Mouse (Mus musculus): ENCODE measurements at regions not wholly inside any gene's neighbourhood (a gene's known extent, or its start where the extent isn't known, plus 50 kb on each side); places are given as distances from the start of the nearest gene placed in this dataset.

GRCm38 (mm10) chr12:17601245-17602023 is 56.8 kb downstream of the Odc1 start:
- no peak for DNase-seq (ENCODE audit: low spot score in 2 of 2)

GRCm38 (mm10) chr12:17603576-17603975 is 59.0 kb downstream of the Odc1 start:
- DNase-seq (ENCODE audit: low spot score in 2 of 2): no peak

- no peak for DNase-seq (ENCODE audit: low spot score in 2 of 2)
These were observed 65.8 kb downstream of the Odc1 start for GRCm38 (mm10) chr12:17610384-17610783.

GRCm38 (mm10) chr12:17611988-17612387 is 67.4 kb downstream of the Odc1 start:
- DNase-seq (ENCODE audit: low spot score in 2 of 2): no peak

GRCm38 (mm10) chr12:17618300-17618699 is 72.4 kb upstream of the Hpcal1 start:
- DNase-seq (ENCODE audit: low spot score in 2 of 2): no peak

- DNase-seq (ENCODE audit: low spot score in 2 of 2): no peak
These were observed 70.4 kb upstream of the Hpcal1 start for GRCm38 (mm10) chr12:17620226-17620625.

GRCm38 (mm10) chr12:17621487-17621888 is 69.2 kb upstream of the Hpcal1 start:
- DNase-seq (ENCODE audit: low spot score in 2 of 2): peak in 1 of 2 experiments; percentile 27

GRCm38 (mm10) chr12:17622509-17623005 is 68.1 kb upstream of the Hpcal1 start:
- no peak for DNase-seq (ENCODE audit: low spot score in 2 of 2)

- no peak for DNase-seq (ENCODE audit: low spot score in 2 of 2)
These were observed 64.6 kb upstream of the Hpcal1 start for GRCm38 (mm10) chr12:17626043-17626442.

- no peak for DNase-seq (ENCODE audit: low spot score in 2 of 2)
These were observed 59.5 kb upstream of the Hpcal1 start for GRCm38 (mm10) chr12:17631161-17631560.

- DNase-seq (ENCODE audit: low spot score in 2 of 2): no peak
These were observed 54.5 kb upstream of the Hpcal1 start for GRCm38 (mm10) chr12:17636146-17636545.

GRCm38 (mm10) chr12:17636590-17636989 is 54.1 kb upstream of the Hpcal1 start:
- DNase-seq (ENCODE audit: low spot score in 2 of 2): no peak

All from left cerebral cortex, adult 9 months (tissue).